Mouse (Mus musculus): ENCODE data around the gene Dqx1.

DNA sequence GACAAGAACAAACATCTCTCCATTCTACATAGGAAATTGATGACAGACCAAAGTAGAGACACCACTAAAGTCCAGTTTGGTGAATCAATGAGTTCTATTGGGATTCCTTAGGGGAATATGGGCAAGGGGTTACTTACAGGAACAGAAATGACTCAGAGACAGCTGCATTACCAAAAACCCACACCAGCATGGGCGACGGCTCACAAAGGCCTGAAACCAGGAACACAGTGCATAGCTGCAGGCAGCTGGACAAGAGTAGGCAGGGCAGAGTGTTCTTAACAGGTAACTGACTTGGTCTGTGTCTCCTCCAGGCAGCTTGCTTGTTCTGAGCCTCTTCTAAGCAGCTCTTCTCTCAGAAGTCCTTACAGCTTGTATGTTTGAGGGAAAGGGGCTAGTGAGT lies 41.9 kb upstream of the Dqx1 start:
- no peak for TF ChIP-seq CHD2 (IDR thresholded peaks at IDR 0.05; ENCODE audit: low read depth, low read length)
- no peak for TF ChIP-seq HCFC1 (IDR thresholded peaks at IDR 0.05; ENCODE audit: borderline replicate concordance, insufficient read depth, low read length)
- no peak for TF ChIP-seq MAFK (IDR thresholded peaks at IDR 0.05; ENCODE audit: insufficient read depth, low read depth, low read length)

Measured in ES-E14 (cell line).